Mouse (Mus musculus): ENCODE data around the gene Lmo4.

Gene Lmo4

DNA sequence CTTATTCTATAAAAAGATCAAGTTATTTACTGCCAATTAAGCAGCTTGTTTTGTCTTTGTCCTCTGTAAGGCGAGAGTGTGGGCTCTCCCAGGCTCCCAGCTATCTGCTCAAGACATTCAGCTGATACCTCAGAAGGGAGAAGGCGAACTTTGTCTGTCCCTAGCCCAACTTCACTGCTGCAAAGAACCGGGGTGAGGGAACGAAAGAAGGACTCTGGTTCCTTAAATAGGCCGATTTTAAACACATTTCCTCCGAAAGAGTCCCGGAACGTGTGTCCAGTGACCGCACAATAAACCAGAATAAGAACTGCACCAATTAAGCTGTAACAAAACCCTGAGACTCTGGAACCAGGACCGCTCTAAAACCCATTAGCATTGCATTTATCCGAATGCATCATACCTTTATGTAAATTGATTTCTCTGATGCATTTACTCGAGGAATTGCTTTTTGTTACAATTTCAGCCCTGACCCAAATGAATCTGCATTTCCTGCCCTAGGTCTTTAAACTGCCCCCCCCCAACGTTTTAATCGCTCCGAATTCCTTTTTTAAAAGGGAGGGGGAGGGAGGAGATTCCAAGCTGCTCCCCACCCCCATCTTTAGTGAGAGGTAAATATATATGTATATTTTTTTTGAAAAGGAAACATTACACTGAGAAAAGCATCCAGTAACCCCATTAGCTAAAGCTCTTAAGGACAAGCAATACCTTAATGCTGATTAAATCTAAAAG, 1.6 kb downstream of the Lmo4 start:
- no peak for DNase-seq (ENCODE audit: low spot score in 2 of 2)

DNA sequence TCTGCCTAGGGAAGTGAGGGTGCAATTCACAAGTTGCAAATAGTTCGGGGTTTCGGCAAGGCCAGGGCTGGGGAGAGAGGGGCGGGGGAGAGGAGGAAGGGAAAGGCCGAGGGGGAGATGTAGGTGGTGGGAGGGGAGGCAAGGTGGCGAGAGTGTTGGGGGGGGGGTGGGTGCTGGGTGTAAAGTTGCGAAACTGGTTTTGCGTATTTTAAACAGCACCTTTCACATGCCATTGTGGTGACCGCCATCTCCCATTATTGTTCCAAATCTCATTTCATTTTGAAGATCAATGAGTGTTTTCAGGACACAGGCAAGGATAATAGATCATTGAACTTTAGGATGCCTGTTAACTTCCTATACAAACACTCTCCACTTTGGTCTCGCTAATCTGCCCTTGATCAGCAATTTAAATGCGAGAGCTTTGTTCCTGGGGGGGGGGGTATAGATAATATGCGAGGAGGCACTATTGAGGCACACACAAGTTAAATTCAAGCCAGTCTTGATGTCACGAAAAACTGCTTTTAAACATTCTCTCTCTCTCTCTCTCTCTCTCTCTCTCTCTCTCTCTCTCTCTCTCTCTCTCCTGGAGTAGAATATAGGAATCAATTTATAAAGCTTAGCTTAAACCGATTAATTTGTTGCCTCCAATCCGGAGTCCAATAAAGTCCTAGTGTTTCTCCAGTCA, 2.3 kb downstream of the Lmo4 start:
- DNase-seq (ENCODE audit: low spot score in 2 of 2): no peak

DNA sequence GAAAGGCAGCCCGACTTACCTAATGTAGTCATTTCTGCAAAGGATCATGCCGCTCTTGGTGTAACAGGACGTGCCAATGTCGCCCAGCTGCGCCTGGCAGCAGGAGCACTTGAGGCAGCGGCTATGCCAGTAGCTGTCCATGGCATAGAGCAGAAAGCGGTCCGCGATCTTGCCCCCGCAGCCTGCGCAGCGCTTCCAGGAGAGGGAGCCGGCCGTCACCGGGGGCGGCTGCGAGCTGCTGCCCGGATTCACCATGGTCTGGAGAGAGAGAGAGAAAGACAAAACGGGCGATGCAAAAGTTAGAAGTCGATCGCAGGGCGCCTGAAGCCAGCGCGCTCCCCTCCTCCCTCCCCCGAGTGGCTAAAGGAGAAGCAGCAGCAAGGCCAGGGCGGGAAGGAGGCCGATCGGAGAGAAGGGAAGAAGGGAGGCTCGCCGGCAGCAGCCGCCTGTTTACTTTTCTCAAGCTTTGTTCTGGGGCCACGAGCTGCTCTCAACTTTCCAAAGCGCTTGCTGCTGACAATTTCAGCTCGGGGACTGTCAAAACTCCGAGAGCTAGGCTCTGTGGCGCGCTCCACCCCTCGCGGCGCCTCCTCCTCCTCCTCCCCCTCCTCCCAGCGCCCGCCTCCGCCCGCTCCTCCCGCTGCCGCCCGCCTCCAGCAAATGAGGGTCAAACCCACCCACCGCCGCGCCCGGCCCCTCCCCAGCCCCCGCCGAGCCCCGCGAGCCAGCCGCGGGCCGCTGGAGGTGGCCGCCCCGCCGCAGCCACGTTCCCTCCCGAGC, 3.0 kb downstream of the Lmo4 start:
- DNase-seq (ENCODE audit: low spot score in 2 of 2): no peak

DNA sequence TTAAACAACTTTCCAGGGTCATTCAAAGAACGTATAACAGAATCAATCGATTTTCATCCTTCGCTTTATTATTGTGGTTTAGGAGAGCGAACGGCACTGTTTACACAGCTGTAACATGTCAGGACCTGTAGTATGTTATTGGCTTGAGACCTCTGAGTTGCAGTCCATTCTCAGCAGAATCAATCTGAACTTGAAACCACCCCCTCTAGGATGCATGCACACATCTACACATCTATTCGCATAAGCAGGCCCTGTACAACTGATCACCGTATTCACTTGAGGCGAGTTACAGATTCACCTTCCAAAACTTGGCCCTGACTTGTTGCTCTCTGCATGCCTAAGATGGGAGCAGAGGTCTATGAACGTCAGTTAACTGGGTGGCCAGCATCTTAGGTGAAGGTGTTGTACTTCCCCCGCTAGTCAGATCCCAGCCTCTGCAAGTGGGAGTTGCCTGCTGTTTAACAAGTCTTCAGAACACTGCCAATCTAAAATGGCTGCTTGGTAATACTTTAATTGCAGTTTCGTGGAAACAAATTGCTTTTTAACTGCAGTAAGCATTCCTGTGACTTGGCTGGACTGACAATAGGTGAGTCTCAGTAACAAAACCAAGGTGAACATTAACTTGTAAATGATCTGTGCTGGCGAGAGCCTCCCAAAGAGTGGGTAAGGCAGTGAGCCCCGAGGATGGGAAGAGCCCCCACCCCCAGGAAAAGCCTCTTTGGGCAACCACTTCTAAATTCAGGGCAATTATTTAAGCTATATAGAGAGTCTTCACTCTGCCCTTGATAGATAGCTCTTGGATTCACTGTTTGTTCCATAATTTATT, 19.5 kb downstream of the Lmo4 start:
- DNase-seq (ENCODE audit: low spot score in 2 of 2): no peak

DNA sequence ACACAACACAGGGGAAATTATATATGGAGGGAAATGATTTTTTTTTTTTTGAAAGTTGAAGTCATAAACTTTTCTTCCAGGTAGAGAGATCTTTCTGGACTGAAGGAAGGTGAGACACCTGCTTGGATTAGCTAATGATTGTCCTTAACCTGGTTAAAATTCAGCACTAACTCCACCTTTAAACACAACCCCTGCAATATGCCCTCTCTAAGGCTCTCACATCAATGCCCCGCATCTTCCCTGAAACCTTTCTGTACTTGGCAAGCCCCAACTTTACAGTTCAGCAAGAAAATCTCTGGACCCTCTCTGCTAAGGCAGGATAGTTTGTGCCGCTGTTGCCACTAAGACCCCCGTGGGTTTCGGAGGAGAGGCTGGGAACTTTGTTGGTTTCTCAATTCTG, 20.1 kb downstream of the Lmo4 start:
- DNase-seq (ENCODE audit: low spot score in 2 of 2): no peak

DNA sequence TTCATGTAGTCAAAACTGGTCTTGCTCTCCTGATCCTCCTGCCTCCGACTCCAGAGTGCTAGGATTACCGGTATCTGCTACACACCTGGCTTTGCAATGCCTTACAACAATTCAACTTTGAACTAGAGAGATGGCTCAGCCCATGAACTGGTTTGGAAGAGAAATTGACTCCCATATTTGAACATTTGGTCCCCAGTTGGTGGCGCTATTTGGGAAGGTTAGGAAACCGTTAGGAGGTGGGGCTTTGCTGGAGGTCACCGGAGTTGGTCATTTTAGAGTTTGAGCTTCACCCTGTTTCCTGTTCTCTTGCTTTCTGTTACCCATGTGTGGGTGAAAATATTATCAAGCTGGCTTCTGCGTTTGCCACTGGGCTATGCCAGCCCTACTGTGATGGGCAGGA, 22.8 kb downstream of the Lmo4 start:
- no peak for DNase-seq (ENCODE audit: low spot score in 2 of 2)

DNA sequence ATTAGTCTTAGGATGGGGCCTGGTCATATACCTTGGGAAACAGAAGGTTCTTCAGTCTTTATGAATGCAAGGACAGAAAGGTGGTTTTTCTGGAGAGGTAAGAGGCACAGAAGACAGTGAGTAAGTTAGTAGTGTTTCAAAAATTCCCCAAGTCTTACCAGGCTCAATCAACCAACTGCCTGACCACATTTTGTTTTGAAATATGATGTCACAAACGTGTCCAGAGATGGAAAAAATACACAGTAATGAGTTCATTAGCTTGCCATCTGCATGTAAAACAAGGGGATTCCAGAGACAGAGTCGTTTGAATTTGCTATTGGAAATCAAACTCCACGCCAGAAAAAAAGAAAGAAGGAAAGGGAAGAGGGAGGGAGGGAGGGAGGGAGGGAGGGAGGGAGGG, 26.1 kb downstream of the Lmo4 start:
- DNase-seq (ENCODE audit: low spot score in 2 of 2): no peak

DNA sequence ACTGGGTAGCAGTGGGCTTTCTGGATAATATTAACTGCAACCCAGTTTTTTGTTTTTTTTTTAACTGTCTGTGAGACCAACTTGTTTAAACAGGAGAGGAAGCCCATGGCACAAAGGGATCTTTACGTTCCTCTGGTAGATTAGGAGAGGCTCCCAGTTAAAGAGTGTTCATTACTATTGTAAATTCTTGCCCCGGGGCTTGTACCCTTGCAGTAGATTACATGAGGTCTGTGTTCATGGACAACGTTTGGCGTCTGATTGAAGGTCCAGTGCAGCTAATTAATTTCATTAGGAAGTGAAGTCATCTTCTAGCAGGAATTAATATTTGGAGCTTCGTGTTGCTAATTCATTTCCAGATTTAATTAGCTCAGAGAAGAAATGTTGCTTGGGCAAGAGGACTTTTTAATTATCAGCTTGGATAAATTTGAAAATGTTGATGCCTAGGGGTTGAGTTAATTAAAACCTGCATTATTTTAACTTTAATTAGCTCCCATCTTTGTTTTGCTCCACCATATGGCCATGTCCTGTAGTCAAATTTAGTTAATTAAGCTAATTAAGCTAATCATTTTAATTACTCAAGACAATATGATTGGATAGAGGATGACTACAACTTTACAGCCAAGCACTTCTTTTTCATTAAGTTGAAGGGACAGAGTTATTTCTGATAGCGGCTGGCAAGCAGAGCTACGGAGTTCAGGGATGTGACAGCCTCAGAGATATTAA, 31.0 kb downstream of the Lmo4 start:
- no peak for DNase-seq (ENCODE audit: low spot score in 2 of 2)

DNA sequence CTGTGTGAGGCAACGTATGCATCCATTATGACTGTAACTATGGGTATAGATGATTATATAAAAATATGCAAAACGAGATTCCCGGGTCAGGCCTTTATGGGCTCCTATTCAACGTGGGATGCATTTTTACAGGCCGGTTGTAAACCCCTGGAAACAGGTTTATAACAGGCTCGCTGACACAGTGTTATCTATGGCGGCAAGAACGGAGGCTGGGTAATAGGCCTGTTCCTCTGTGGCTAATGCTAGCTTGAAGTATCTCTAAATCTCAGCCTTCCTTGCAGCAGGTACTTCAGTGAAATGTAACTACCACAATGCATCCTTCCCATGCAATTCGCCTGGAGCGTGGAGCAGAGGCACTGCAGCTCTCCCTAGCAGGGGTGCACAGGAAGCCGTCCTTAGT, 31.9 kb downstream of the Lmo4 start:
- no peak for DNase-seq (ENCODE audit: low spot score in 2 of 2)

DNA sequence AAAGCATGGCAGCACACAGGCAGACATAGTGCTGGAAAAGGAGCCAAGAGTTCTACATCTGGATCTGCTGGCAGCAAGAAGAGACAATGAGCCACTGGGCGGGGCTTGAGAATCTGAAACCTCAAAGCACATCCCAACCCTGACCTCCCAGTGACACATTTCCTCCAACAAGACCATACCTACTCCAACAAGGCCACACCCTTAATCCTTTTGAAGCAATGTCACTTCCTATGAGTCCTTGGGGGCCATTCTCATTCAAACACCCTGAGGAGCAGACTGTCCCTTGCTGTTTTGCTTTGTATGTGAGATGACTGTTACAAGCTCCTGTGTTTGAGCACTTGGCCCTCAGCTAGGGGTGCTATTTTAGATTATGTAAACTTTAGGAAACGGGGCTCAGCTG, 33.3 kb downstream of the Lmo4 start:
- DNase-seq (ENCODE audit: low spot score in 2 of 2): no peak

DNA sequence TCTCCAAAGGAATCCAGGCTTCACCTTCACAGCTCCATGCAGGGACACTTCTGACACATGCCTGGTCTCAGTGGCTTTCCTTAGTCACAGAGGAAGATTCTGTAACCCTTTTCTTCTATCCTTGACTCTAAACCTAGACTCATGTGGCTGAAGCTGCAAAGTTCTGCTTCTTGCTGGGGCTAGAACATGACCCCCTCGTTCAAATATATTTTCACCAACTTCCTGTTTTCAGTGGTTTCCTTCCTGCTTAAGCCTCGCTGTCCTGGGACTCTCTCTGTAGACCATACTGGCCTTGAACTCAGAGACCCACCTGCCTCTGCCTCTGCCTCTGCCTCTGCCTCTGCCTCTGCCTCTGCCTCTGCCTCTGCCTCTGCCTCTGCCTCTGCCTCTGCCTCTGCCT, 34.5 kb downstream of the Lmo4 start:
- DNase-seq (ENCODE audit: low spot score in 2 of 2): no peak

DNA sequence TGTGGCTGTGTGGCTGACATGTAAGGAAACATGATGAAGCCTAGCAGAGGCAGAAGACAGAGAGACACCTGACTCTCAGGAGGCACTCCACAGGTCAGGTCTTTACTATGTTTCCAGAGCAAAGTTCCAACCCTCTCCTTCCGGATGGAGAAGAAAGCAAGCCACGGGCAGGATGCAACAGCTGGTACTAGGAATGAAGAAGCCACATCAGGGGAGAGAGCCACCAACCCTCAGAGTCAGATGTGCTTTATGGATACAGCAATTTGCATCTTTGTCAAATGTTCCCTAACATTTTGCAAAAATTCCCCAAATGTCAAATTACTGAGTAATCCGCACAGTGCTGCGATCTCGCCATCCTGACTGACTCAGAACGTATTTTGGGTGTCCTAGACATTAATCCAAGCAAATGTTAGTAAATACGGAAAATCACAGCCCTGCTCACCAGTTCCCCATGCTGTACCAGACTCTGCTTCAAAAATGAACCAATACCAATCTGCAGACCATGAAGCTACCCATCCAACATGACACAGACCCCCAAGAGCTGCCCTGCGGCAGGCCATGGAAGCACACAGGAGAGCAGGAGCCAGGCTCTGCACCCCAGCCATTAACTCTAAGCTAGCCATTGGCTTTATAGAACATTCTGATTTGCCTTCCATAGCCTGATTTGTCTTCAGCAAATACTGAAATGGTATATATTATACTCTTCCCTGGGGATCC, 38.4 kb downstream of the Lmo4 start:
- no peak for DNase-seq (ENCODE audit: low spot score in 2 of 2)

DNA sequence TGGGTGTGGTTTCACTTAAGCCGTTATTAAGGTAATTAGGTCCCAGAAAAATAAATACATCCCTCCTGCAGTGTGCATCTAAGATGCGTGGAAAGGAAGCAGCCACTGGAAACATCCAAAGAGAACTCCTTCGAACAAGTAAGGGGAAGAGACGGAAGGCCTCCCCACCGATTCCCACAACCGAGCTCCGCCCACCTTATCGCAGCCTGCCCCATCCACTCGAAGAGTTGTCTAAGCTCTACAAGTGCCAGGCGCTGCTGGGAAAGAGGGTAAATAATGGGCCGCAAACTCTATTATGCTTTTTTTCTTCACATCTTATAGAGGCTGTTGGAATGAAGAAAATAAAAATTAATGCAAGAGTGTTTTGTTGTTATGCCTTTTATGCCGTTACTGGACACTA, 39.6 kb downstream of the Lmo4 start:
- DNase-seq (ENCODE audit: low spot score in 2 of 2): no peak

DNA sequence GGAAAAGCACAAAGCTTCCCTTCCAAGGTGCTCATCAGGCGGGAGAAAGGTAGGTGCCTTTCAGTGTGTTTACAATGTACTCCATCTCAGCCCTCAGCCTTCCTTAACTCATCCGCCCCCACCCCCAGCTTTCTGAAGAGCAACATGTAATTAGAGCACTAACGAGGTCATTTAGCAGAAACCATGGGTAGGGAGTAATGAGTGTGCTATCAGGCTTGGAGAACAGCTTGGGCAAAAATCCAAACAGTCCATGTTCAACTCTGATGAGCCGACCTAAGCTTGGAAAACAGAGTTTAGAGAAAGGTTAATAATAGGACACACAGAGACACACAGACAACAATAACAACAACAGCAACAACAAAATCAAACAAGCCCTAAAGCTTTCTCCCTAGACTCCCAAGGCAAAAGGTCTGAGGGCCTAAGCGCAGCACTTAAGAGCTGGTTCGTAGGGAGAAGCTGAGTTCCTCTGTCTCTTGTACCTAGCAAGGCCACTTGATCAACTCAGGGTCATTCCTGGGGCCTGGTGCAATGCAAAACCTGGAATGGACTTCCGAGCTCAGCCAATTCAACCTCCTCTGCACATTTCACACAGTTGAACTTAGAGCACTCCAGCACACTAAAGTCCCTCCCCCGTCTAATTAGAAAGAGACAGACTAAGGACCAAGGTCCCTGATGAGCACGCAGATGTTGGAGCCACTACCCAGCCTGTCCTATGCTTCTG, 40.2 kb downstream of the Lmo4 start:
- no peak for DNase-seq (ENCODE audit: low spot score in 2 of 2)

DNA sequence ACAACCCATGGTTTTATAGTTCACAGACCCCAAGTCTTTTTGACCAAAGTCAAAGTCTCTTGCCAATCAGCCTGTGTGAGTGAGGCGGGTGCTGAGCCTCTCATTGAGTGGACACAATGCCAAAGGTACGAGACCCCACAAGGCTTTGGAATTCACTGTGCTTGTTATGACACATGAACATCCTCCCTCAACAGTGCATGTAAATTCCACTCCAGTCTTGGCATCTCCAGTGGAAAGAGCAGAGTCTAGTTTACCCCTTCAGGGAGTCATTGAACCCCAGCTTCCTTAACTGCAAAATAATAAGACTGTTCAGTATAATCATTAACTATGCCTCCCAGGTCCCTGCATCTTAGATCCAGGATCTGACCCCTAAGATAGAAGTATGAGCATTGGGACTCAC, 41.3 kb downstream of the Lmo4 start:
- DNase-seq (ENCODE audit: low spot score in 2 of 2): no peak

DNA sequence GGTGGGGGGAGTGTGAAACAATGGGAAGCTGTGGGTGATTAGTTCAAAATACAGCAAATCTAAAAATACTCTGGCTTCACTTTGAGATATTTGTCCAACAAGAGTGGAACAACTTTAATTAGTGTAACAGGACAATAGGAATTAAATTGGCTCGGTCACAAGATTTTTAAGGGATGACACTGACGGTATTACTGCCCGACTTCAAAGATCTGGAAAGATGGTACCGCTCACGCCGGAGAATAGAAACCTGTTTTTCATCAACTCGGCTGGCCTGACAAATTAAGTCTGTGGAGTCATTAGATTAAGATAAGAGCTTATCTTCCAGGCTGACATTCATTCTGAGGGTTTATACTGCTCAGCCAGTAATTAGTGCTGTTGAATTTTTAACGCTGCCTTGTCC, 42.9 kb downstream of the Lmo4 start:
- DNase-seq (ENCODE audit: low spot score in 2 of 2): no peak

DNA sequence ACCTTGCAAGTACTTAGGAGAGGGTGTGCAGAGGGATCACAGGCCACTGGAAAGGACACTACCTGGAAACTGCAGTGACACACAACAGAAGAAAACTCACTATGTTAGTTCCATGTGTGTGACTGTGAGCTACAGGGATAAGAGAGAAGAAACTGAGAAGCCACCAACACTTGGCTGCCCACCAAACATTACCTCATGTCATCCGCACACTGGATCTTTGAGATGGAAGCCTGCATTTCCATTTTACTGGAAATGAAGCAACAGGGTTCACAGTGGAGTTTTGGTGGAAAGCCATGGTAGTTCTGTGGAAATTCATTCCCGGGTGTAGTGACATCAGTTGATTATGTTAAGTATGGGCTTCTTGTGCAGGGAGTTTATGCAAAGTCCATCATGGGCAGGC, 43.8 kb downstream of the Lmo4 start:
- no peak for DNase-seq (ENCODE audit: low spot score in 2 of 2)

DNA sequence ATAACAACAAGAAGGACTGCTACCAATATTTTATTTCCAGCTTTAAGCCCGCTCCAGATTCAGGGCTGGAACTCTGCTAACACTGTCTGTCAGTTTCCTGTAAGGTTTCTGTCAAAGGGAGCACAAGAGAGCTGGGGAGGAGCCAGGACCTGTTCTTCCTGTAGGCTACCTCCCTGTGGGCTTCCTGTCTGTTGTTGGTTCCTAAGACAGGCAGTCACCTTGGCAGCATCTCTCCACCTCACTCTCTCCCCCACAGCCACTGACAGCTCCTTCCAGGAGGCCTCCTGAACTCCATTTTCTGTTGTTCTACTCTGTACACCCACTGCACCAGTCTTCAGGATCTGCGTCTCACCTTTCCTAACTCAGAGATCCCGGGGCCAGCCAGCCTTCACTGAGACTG, 49.3 kb downstream of the Lmo4 start:
- no peak for DNase-seq (ENCODE audit: low spot score in 2 of 2)

DNA sequence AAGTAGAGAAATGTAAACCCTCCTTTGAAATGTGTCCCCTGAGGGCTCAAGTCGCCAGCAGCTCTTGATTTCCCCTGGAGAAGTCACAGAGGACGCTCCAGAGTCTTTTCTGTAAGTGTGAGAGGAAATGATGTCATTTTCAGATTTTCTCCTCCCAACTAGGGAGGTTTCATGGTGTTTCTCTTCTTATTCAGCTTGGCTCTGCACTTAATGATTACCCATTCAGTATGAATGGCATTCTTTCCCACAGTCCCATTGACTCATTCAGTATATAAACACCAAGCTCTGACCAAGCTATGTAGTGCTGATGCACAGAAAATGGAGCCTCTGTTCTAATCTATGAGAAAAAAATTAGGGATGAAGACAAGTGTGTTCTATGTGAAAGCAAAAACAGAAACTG, 51.6 kb downstream of the Lmo4 start:
- no peak for DNase-seq (ENCODE audit: low spot score in 2 of 2)

DNA sequence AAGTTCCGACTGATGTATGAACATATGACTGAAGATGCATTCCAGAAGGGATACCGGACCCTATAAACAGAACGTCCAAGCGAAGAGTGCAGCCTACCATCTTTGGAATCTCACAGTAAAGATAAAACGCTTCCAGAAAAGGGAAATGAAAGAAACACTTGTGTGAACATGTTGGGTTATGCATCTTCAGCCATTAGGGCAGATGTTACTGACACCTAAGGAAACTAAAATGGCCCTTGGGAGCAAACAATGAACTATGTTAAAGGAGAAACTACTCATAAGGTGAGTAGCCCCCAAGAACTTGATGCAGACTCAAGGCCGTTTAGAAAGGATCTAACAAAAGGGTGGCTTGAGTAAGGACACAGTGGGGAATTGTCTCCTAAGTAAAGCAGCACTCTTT, 54.0 kb downstream of the Lmo4 start:
- no peak for DNase-seq (ENCODE audit: low spot score in 2 of 2)

All from frontal cortex, postnatal 25 days (tissue).